Comparison of ENCODE assay signal across 12 mouse cellular contexts in genomic region chr4:137800324-137800723, GRCm38 (mm10). TPM values are rescaled to one million over a fixed set of nuclear protein-coding genes. Genes with fewer than 3 reads are reported as not detected.
DNase-seq lines count a peak whose midpoint lies in the region; ATAC-seq and TF ChIP-seq lines count a peak whose summit lies in the region.
"Had no signal": no experiment of that assay in that cellular context is flagged by ENCODE, and none has a peak within 500 bp of the region (broad histone marks: within the 10 kb centered on the region; RNA-seq: fewer than 3 reads in every experiment).

No protein-coding gene starts in this region.

- TF ChIP-seq CTCF in stomach, postnatal 0 days (IDR thresholded peaks at IDR 0.05; ENCODE audit: low read depth) = no peak

- no peaks in the 10 kb centered on the region for H3K9me3 ChIP-seq in stomach, embryonic 14.5 days (ENCODE audit: control insufficient read depth, low read depth, low read length)
- H3K9me3 ChIP-seq in stomach, postnatal 0 days (ENCODE audit: control insufficient read depth, low read length) = no peaks in the 10 kb centered on the region
- H3K9me3 ChIP-seq: hindbrain, embryonic 15.5 days had no signal

- no peak overlapping the region for H3K9ac ChIP-seq in stomach, embryonic 14.5 days (replicated peaks; ENCODE audit: low read depth, low read length)
- H3K9ac ChIP-seq in stomach, postnatal 0 days (ENCODE audit: low read length) = no peak overlapping the region
- H3K9ac ChIP-seq: hindbrain, embryonic 15.5 days had no signal

- H3K4me2 ChIP-seq in stomach, embryonic 14.5 days (replicated peaks; ENCODE audit: low read depth, low read length) = no peak overlapping the region
- H3K4me2 ChIP-seq in stomach, postnatal 0 days (replicated peaks; ENCODE audit: low read depth) = no peak overlapping the region
- H3K4me2 ChIP-seq: hindbrain, embryonic 15.5 days had no signal

- TF ChIP-seq EP300 in stomach, postnatal 0 days (optimal IDR thresholded peaks at IDR 0.05) = no peak

- WGBS in stomach, embryonic 14.5 days = 35% methylated on average over 11 of the region's 11 CpGs
- 37% methylated on average over 11 of the region's 11 CpGs for WGBS in stomach, postnatal 0 days

- peak; percentile 97 for DNase-seq in heart, adult 11 months
- no peak for DNase-seq in heart, postnatal 25 days (ENCODE audit: low spot score)
- no peak for DNase-seq in stomach, postnatal 0 days (ENCODE audit: low spot score)
- peak; percentile 46 to 65 for DNase-seq in heart, adult 9 months (ENCODE audit: low spot score in 2 of 2)
- no peak for DNase-seq in left cerebral cortex, postnatal 4 days
- DNase-seq in lung, postnatal 36 days = no peak
- no peak for DNase-seq in thymus, postnatal 25 days
- DNase-seq: cerebellum, adult 11 months; gastrocnemius, postnatal 10 days; thymus, postnatal 4 days had no signal

- intact Hi-C loops in heart, postnatal 25 days (cut with DNase I) = no loop called here
- intact Hi-C loops in left cerebral cortex, postnatal 4 days (cut with DNase I) = no loop called here

- no peak for ATAC-seq in stomach, embryonic 14.5 days (ENCODE audit: insufficient number of reproducible peaks, insufficient read depth, low FRiP score, low read depth)
- ATAC-seq in stomach, postnatal 0 days (ENCODE audit: low FRiP score, low TSS enrichment) = no peak

- peaks cover 14% of the 10 kb centered on the region; the same call in 1 of the 2 replicates for H3K4me1 ChIP-seq in stomach, embryonic 14.5 days (ENCODE audit: control insufficient read depth, insufficient read depth, low read length)
- 0 out of 2 replicates have a peak, but pooled peaks cover 4% of the 10 kb centered on the region for H3K4me1 ChIP-seq in stomach, postnatal 0 days (replicated peaks; ENCODE audit: control insufficient read depth, insufficient read depth)

- peak overlapping the region; percentile 58 for H3K27ac ChIP-seq in stomach, embryonic 14.5 days (ENCODE audit: low read length)
- H3K27ac ChIP-seq in stomach, postnatal 0 days (replicated peaks) = no peak overlapping the region
- H3K27ac ChIP-seq: hindbrain, embryonic 15.5 days had no signal

- no peaks in the 10 kb centered on the region for H3K36me3 ChIP-seq in stomach, embryonic 14.5 days (ENCODE audit: control insufficient read depth, insufficient read depth, low read length)
- H3K36me3 ChIP-seq in stomach, postnatal 0 days (ENCODE audit: control insufficient read depth, insufficient read depth, low read length) = no peaks in the 10 kb centered on the region
- H3K36me3 ChIP-seq: hindbrain, embryonic 15.5 days had no signal

- no peak overlapping the region for H3K4me3 ChIP-seq in stomach, embryonic 14.5 days (ENCODE audit: low read depth, low read length)
- H3K4me3 ChIP-seq in stomach, postnatal 0 days (ENCODE audit: low read depth, low read length) = no peak overlapping the region
- H3K4me3 ChIP-seq: hindbrain, embryonic 15.5 days had no signal

- H3K27me3 ChIP-seq in stomach, embryonic 14.5 days (ENCODE audit: control insufficient read depth, insufficient read depth, low read length) = peaks cover 3% of the 10 kb centered on the region; the same call in 1 of the 2 replicates
- H3K27me3 ChIP-seq in stomach, postnatal 0 days (ENCODE audit: control insufficient read depth, insufficient read depth, low read length) = no peaks in the 10 kb centered on the region
- H3K27me3 ChIP-seq: hindbrain, embryonic 15.5 days had no signal

RNA-seq across cellular contexts. Expression of gene Alpl, which starts 4.1 kb away (rescaled TPM):
- 10 to 100 TPM; 52.8 to 68.3 TPM for total RNA-seq in heart, postnatal 25 days (2021)
- polyA plus RNA-seq in stomach, embryonic 14.5 days (2014; fragmentation: Nextera tagmentation; extraction: Ambion mirVana) = 21.9 and 24.9 TPM in 2 replicates
- 2.0 and 2.5 TPM in 2 replicates for polyA plus RNA-seq in stomach, postnatal 0 days (2015; fragmentation: Nextera tagmentation; extraction: Ambion mirVana)
- 1 to 10 TPM; 6.6 to 9.3 TPM for total RNA-seq in left cerebral cortex, postnatal 4 days (2021)

Comparison
In these comparisons a context has a peak if more than half of its experiments do, and no peak if none do; other contexts are left out.
1. DNase-seq: peak in heart, adult 11 months (single experiment) and heart, adult 9 months (2 of 2); none in heart, postnatal 25 days (single experiment), stomach, postnatal 0 days (single experiment), left cerebral cortex, postnatal 4 days (single experiment), lung, postnatal 36 days (single experiment) and thymus, postnatal 25 days (single experiment).
2. RNA of gene Alpl, which starts 4.1 kb away (total RNA-seq): 52.8 to 68.3 TPM in heart, postnatal 25 days; 6.6 to 9.3 TPM in left cerebral cortex, postnatal 4 days; every median in the first group is over 4 times any median in the second.